Mouse (Mus musculus) limb, embryonic 14.5 days (tissue): ENCODE data around the gene Il1rn. TPM values are rescaled to one million over a fixed set of nuclear protein-coding genes. Genes with fewer than 3 reads are reported as not detected.
A peak's percentile ranks its signal among the peaks of the same experiment; 100 is the strongest.

Experiments
- ATAC-seq: fragments of 200-750 bp; cut with Nextera tagmentation; 2 replicates; pipeline ENCODE4 v1.8.0; 2017; ENCODE audit warnings: low read depth, moderate number of reproducible peaks, moderate TSS enrichment; ENCODE audit not compliant: low FRiP score
- DNase-seq: peaks from one replicate; pipeline ENCODE4 v3.0.0-alpha.2; 2015; ENCODE audit warnings: low spot score
- H3K27ac ChIP-seq: fragments of 300-500 bp; sonication (generic); replicated peaks from 2 replicates; pipeline ENCODE4 v1.5.1; 2014; ENCODE audit warnings: low read depth, mild to moderate bottlenecking, low read length, moderate library complexity, mixed read lengths
- H3K27me3 ChIP-seq: fragments of 300-500 bp; sonication (generic); 2 replicates; pipeline ENCODE4 v1.6.1; 2014; ENCODE audit warnings: low read length, mixed read lengths; ENCODE audit not compliant: control insufficient read depth, insufficient read depth
- H3K36me3 ChIP-seq: fragments of 300-500 bp; sonication (generic); 2 replicates; pipeline ENCODE4 v1.6.1; 2014; ENCODE audit warnings: mild to moderate bottlenecking, low read length, moderate library complexity, mixed read lengths; ENCODE audit not compliant: control insufficient read depth, insufficient read depth
- H3K4me1 ChIP-seq: fragments of 300-500 bp; sonication (generic); 2 replicates; pipeline ENCODE4 v1.6.1; 2014; ENCODE audit warnings: antibody characterized with exemption, low read length, mixed read lengths; ENCODE audit not compliant: control insufficient read depth, insufficient read depth
- H3K4me2 ChIP-seq: fragments of 300-500 bp; sonication (generic); replicated peaks from 2 replicates; pipeline ENCODE4 v1.6.1; 2014; ENCODE audit warnings: low read depth, mild to moderate bottlenecking, low read length, moderate library complexity; ENCODE audit not compliant: severe bottlenecking
- H3K4me3 ChIP-seq: fragments of 300-500 bp; sonication (generic); replicated peaks from 2 replicates; pipeline ENCODE4 v1.5.1; 2014; ENCODE audit warnings: low read length
- H3K9ac ChIP-seq: fragments of 300-500 bp; sonication (generic); 2 replicates; pipeline ENCODE4 v1.6.1; 2014; ENCODE audit warnings: mild to moderate bottlenecking, low read depth, low read length, moderate library complexity; ENCODE audit not compliant: severe bottlenecking
- H3K9me3 ChIP-seq: fragments of 300-500 bp; sonication (generic); 2 replicates; pipeline ENCODE4 v1.6.1; 2016; ENCODE audit warnings: low read length; ENCODE audit not compliant: control insufficient read depth
- POLR2A ChIP-seq: fragments of 200-500 bp; IDR thresholded peaks from 2 replicates; pipeline ENCODE4 v1.8.0; 2012; ENCODE audit warnings: inconsistent platforms, mild to moderate bottlenecking, moderate library complexity, borderline replicate concordance; ENCODE audit not compliant: insufficient read depth, insufficient read length; ENCODE audit errors: extremely low read depth
- WGBS: fragments of 180-500 bp; shearing (Covaris S2); extraction: QIAGEN DNeasy Blood & Tissue Kit; methylation state at CpG from one replicate; pipeline ENCODE4 v1.1.7; 2014; 5-methylcytosine and 5-hydroxymethylcytosine counted together
- polyA plus RNA-seq, 2 experiments: library from polyadenylated mRNA; depleted of rRNA in 1 of 2; stranded (reverse) in 1 of 2; unstranded in 1 of 2; fragments of >200 nt; fragmentation: Nextera tagmentation in 1 of 2; extraction: Ambion mirVana in 1 of 2; gene quantifications; 2 replicates each; pipeline versions ENCODE4 v1.2.1 to v1.2.3; 2012 to 2014

The Il1rn gene
- polyA plus RNA-seq (2012; rRNA removed) (2.8 TPM in 2 replicates), polyA plus RNA-seq (2014; fragmentation: Nextera tagmentation; extraction: Ambion mirVana) (3.1 and 6.6 TPM in 2 replicates)

DNA sequence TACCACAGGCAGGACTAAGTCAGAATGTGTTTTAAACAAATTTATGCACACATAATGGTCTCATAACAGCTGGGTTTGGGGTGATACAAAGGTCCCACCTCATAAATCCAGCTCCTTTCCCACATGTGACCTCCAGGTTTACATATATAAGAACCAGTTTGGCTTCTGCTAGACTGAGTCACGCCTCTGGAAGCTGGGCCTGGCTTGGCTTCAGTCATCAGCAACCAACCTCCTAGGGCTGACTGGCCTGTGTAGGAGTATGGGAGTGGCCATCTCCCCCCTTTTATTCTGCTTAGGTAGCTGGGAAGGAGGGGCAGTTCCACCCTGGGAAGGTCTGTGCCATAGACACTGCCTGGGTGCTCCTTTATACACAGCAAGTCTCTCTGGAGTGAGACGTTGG, at the start of gene Il1rn:
Gene Il1rn, plus strand, starts transcription at position 309 of the 400 bp plus-strand sequence.
- Histone ChIP-seq H3K27me3 (no peaks in the 10 kb centered on the region), H3K27ac (no peak within 1 kb of the TSS), H3K36me3 (no peaks in the 10 kb centered on the region), H3K4me3 (no peak within 1 kb of the TSS), H3K9me3 (no peaks in the 10 kb centered on the region), H3K4me2 (no peak within 1 kb of the TSS), H3K9ac (no peak within 1 kb of the TSS), H3K4me1 (no peaks in the 10 kb centered on the region)
- no peak for TF ChIP-seq POLR2A
- WGBS = 64% methylated on average over 2 of the region's 2 CpGs
- ATAC-seq (no peak), DNase-seq (no peak)

DNA sequence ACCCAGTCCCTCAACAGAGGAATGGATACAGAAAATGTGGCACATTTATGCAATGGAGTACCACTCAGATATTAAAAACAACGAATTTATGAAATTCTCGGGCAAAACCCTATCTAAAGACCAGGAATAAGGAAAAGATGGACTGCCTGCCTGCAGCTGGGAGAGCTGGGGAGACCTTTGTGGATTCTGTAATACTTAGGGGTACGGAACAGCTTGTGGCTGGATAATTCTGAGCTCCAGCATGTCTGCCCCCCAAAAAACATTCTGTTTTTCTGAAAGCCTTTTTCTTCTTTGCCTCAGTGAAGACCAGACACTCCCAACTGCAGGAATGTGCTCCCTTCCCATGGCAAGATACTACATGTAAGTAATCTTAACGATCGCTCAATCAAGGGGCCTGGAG, 45.8 kb upstream of the Il1rn start, which contains the start of gene Il1f10:
Gene Il1f10, plus strand, starts transcription at position 301 of the 400 bp plus-strand sequence.
- H3K27me3 ChIP-seq = no peaks in the 10 kb centered on the region
- H3K9ac ChIP-seq = no peak within 1 kb of the TSS
- no peak for DNase-seq
- H3K36me3 ChIP-seq = no peaks in the 10 kb centered on the region
- H3K4me3 ChIP-seq = no peak within 1 kb of the TSS
- H3K27ac ChIP-seq = no peak within 1 kb of the TSS
- H3K4me1 ChIP-seq = no peaks in the 10 kb centered on the region
- H3K9me3 ChIP-seq = no peaks in the 10 kb centered on the region
- WGBS = 73% methylated on average over 5 of the region's 5 CpGs
- no peak within 1 kb of the TSS for H3K4me2 ChIP-seq
- TF ChIP-seq POLR2A = no peak
- ATAC-seq = no peak

DNA sequence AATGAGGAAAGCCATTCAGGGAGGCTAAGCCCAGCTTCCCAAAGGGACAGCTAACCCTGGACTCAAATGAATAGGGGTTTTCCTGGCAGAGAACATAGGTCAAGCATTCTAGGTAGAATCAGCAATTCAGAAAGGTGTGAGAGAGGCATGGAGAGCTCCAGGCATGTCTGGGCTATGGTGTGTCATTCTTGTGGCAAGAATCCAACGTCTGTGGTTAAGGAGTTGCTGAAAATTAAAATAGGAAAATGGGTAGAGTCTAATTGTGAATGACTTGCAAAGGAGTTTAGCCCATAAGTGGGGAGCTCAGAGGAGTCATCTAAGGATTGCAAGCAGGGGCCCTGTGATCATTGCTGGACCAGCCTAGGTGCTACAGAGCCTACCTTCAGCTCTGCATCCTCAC, 42.0 kb upstream of the Il1rn start:
- Histone ChIP-seq H3K9ac (no peak overlapping the region), H3K36me3 (no peaks in the 10 kb centered on the region), H3K9me3 (no peaks in the 10 kb centered on the region), H3K4me3 (no peak overlapping the region), H3K27ac (no peak overlapping the region), H3K4me2 (no peak overlapping the region), H3K4me1 (no peaks in the 10 kb centered on the region), H3K27me3 (no peaks in the 10 kb centered on the region)
- DNase-seq = no peak
- no peak for ATAC-seq
- WGBS = 30% methylated on average over 1 of the region's 1 CpGs
- no peak for TF ChIP-seq POLR2A

DNA sequence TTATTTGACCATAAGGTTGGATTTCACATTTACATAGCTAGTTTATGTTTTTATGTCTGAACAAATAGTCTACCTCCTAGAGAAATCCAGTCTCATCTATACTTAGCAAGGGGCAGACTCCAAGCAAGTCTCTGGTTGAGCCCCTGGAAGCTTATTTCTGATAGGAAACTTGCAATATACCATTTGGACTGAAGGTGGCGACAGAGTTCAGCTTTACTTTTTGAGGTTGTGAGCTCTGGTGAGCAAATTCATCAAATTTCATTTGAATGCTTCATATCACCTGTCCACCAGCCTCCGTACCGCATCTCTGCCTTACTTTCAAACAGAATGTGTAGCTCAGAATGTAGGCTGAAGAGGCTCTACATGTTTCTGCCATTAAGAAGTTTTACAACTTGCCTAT, 39.8 kb upstream of the Il1rn start:
- TF ChIP-seq POLR2A = no peak
- 6% methylated on average over 3 of the region's 3 CpGs for WGBS
- DNase-seq = peak; percentile 78

DNA sequence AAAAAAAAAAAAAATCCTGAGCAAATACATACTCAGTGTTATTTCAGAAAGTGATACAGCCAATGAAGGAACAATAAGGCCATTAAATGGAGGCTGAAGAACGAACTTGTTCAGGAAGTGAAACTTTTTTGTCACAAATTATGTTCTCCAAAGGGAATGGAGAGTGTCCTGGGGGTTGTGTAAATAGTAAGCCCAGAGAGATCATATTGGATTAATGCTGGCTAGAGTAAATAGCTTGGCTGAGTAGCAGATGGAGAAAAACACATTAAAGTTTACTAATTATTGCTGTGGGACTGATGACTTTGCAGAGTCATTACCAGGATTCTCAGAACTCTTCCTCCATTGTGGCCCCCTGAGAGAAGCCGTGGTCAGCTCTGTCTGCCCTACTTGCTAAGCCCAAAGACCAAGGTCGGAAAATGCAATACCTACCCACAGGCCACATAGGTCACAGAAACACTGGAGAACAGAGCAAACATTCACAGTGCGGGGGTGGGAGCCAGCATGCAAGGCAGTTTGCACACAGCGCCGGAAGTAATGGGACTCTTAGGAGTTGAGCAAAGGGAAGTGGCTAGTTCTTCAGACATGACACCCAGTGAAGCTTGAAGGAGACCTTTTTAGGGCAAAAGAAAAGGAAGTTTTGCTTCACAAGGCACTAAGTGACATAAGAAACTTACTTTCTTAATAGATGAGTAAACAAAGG, 25.2 kb upstream of the Il1rn start:
- DNase-seq (no peak), ATAC-seq (no peak)
- H3K27me3 ChIP-seq = no peaks in the 10 kb centered on the region
- no peak for TF ChIP-seq POLR2A
- no peaks in the 10 kb centered on the region for H3K36me3 ChIP-seq
- no peak overlapping the region for H3K9ac ChIP-seq
- H3K4me1 ChIP-seq = no peaks in the 10 kb centered on the region
- 69% methylated on average over 6 of the region's 6 CpGs for WGBS
- H3K4me2 ChIP-seq = no peak overlapping the region
- H3K9me3 ChIP-seq = no peaks in the 10 kb centered on the region
- no peak overlapping the region for H3K4me3 ChIP-seq
- no peak overlapping the region for H3K27ac ChIP-seq

More for the DNA sequence above, 39.8 kb upstream of the Il1rn start:
- H3K27me3 ChIP-seq = no peaks in the 10 kb centered on the region
- no peaks in the 10 kb centered on the region for H3K4me1 ChIP-seq
- H3K9me3 ChIP-seq = no peaks in the 10 kb centered on the region
- no peak overlapping the region for H3K9ac ChIP-seq
- no peak overlapping the region for H3K27ac ChIP-seq
- no peaks in the 10 kb centered on the region for H3K36me3 ChIP-seq
- ATAC-seq = no peak
- H3K4me3 ChIP-seq = no peak overlapping the region
- no peak overlapping the region for H3K4me2 ChIP-seq
